Mouse (Mus musculus): ENCODE data around the gene Creb3l1.

DNA sequence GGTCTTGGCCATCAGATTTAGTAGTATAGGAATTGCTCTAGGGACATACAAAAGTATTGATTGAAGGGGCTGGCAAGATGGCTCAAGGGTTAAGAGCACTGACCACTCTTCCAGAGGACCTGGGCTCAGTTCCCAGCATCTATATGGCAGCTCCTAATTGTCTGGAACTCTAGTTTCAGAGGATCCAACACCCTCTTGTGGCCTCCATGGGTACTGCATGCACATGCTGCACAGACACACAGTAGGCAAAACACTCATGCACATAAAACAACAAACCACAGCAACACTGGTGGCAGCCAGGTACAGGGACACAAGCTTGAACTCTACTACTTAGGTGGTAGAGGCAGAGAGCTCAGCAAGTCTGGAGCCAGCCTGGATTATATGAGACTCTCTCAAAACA lies 34.6 kb downstream of the Creb3l1 start:
- peak; percentile 70 for TF ChIP-seq CTCF (IDR thresholded peaks at IDR 0.05; ENCODE audit: low read depth)
- no peak for TF ChIP-seq EP300 (IDR thresholded peaks at IDR 0.05; ENCODE audit: low read depth)

Data from liver, embryonic 14.5 days (tissue).